Mouse (Mus musculus) liver, adult 2 months (tissue): ENCODE results near the gene Ptpdc1.

Experiments used
- CTCF ChIP-seq: fragments of 200-500 bp; IDR thresholded peaks from 2 replicates; pipeline ENCODE4 v1.5.1; 2011; ENCODE audit warnings: low read depth, low read length, control low read depth
- POLR2A ChIP-seq: fragments of 200-500 bp; IDR thresholded peaks from 2 replicates; pipeline ENCODE4 v1.6.1; 2011; ENCODE audit warnings: low read length, control low read depth; ENCODE audit not compliant: insufficient read depth; ENCODE audit errors: extremely low read depth

- TF ChIP-seq POLR2A: 0 out of 2 replicates have a peak, but pooled peaks have one; percentile 20
- no peak for TF ChIP-seq CTCF
These were observed at the start of gene Ptpdc1 for GRCm38 (mm10) chr13:48625433-48626184.
